Mouse (Mus musculus) liver, adult 2 months (tissue): ENCODE results near the gene Alb. TPM values are rescaled to one million over a fixed set of nuclear protein-coding genes. Genes with fewer than 3 reads are reported as not detected.

Experiments
- DNase-seq: peaks from one replicate; pipeline ENCODE4 v3.0.0-alpha.2; 2011; ENCODE audit warnings: low read depth, low spot score; ENCODE audit errors: extremely low read depth
- H3K27ac ChIP-seq: fragments of 200-500 bp; replicated peaks from 2 replicates; pipeline ENCODE4 v1.5.1; 2012; ENCODE audit warnings: low read depth, mild to moderate bottlenecking, control low read depth, inconsistent platforms, low read length; ENCODE audit not compliant: insufficient read depth
- H3K27me3 ChIP-seq: fragments of 200-500 bp; 2 replicates; pipeline ENCODE4 v1.6.1; 2012; ENCODE audit warnings: mild to moderate bottlenecking, moderate library complexity, low read length, inconsistent platforms; ENCODE audit not compliant: control insufficient read depth, insufficient read depth
- H3K36me3 ChIP-seq: fragments of 200-500 bp; 2 replicates; pipeline ENCODE4 v1.6.1; 2012; ENCODE audit warnings: low read length, inconsistent platforms; ENCODE audit not compliant: control insufficient read depth, insufficient read depth
- H3K4me1 ChIP-seq: fragments of 200-500 bp; 2 replicates; pipeline ENCODE4 v1.6.1; 2011; ENCODE audit warnings: low read length; ENCODE audit not compliant: control insufficient read depth, insufficient read depth
- H3K4me3 ChIP-seq: fragments of 200-500 bp; 2 replicates; pipeline ENCODE4 v1.5.1; 2011; ENCODE audit warnings: low read depth, mild to moderate bottlenecking, control low read depth, low read length, moderate library complexity; ENCODE audit not compliant: insufficient read depth
- H3K79me2 ChIP-seq: fragments of 200-500 bp; 2 replicates; pipeline ENCODE4 v1.6.1; 2012; ENCODE audit warnings: inconsistent platforms, mild to moderate bottlenecking, low read length, moderate library complexity; ENCODE audit not compliant: control insufficient read depth, insufficient read depth
- H3K9ac ChIP-seq: fragments of 200-500 bp; 2 replicates; pipeline ENCODE4 v1.6.1; 2012; ENCODE audit warnings: low read depth, mild to moderate bottlenecking, control low read depth, inconsistent platforms, low read length
- CTCF ChIP-seq: fragments of 200-500 bp; IDR thresholded peaks from 2 replicates; pipeline ENCODE4 v1.5.1; 2011; ENCODE audit warnings: low read depth, low read length, control low read depth
- POLR2A ChIP-seq: fragments of 200-500 bp; IDR thresholded peaks from 2 replicates; pipeline ENCODE4 v1.6.1; 2011; ENCODE audit warnings: low read length, control low read depth; ENCODE audit not compliant: insufficient read depth; ENCODE audit errors: extremely low read depth
- WGBS: fragments of 180-500 bp; shearing (Covaris S2); methylation state at CpG from one replicate; pipeline ENCODE4 v1.1.7; 2018; 5-methylcytosine and 5-hydroxymethylcytosine counted together
- polyA plus RNA-seq: library from polyadenylated mRNA; depleted of rRNA; stranded (reverse); fragments of >200 nt; gene quantifications from 2 replicates; pipeline ENCODE4 v1.2.3, GENCODE M21; 2012
- total RNA-seq: library from RNA; depleted of rRNA; stranded (reverse); fragments of >200 nt; gene quantifications from 2 replicates; pipeline ENCODE4 v1.2.3, GENCODE M21; 2014

Gene Alb
- total and polyA plus RNA-seq, 2 experiments = 40,596 to 64,755 TPM

DNA sequence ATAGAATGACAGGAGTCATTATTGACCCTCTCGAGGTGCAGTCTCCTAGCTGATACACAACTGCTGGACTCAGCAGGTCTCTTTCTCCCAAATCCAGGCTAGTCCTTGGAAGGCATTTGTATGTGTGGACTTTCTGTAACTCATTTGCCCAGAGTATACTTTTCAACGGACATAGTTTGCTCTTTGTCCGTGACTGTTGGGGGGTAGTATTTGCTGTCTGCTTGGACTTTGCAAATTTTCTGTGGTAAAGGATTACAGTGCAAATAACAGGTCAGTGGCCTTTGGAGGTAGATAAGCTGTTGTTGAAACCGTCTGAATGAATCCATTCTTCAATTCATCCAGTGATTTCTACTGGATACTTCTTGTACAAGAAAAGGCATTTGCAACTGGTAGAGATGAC, 21.5 kb upstream of the Alb start:
- no peaks in the 10 kb centered on the region for H3K36me3 ChIP-seq
- DNase-seq = peak; percentile 98
- peaks cover 11% of the 10 kb centered on the region for H3K4me1 ChIP-seq
- peak overlapping the region; percentile 97 for H3K27ac ChIP-seq
- H3K79me2 ChIP-seq = no peaks in the 10 kb centered on the region
- H3K4me3 ChIP-seq = no peak overlapping the region
- TF ChIP-seq POLR2A = no peak
- TF ChIP-seq CTCF = no peak
- 29% methylated on average over 4 of the region's 4 CpGs for WGBS
- no peaks in the 10 kb centered on the region for H3K27me3 ChIP-seq
- H3K9ac ChIP-seq = peak overlapping the region; percentile 53; the same call in 1 of the 2 replicates

DNA sequence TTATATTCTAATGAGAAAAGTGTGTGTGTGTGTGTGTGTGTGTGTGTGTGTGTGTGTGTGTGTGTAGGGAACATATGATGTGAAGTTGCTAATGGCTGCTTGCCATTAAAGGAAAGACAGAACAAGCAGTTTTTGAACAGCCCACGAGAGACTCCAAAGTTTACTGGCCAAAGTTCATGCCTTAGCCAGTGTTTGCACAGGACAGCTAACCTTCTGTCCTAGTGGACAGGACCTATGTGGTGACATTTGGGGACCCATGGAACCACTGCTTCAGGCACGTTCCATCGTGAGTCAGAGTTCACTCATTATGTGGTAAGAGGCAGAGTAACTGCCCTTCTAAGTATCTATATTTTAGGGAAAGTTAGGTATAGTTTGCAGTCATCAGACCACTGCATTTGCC, 13.1 kb upstream of the Alb start:
- H3K79me2 ChIP-seq = no peaks in the 10 kb centered on the region
- WGBS = 11% methylated on average over 3 of the region's 3 CpGs
- peaks cover 20% of the 10 kb centered on the region for H3K4me1 ChIP-seq
- TF ChIP-seq CTCF (no peak), POLR2A (no peak)
- DNase-seq = peak; percentile 100
- H3K9ac ChIP-seq = peak overlapping the region; percentile 90
- H3K36me3 ChIP-seq = no peaks in the 10 kb centered on the region
- H3K4me3 ChIP-seq = no peak overlapping the region
- H3K27ac ChIP-seq = peak overlapping the region; percentile 100
- no peaks in the 10 kb centered on the region for H3K27me3 ChIP-seq

DNA sequence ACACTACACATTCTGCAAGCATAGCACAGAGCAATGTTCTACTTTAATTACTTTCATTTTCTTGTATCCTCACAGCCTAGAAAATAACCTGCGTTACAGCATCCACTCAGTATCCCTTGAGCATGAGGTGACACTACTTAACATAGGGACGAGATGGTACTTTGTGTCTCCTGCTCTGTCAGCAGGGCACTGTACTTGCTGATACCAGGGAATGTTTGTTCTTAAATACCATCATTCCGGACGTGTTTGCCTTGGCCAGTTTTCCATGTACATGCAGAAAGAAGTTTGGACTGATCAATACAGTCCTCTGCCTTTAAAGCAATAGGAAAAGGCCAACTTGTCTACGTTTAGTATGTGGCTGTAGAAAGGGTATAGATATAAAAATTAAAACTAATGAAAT, 10.7 kb upstream of the Alb start:
- H3K9ac ChIP-seq = peak overlapping the region; percentile 61; the same call in 1 of the 2 replicates
- peak; percentile 99 for DNase-seq
- H3K4me3 ChIP-seq = peak overlapping the region; percentile 33; the same call in 1 of the 2 replicates
- WGBS = 18% methylated on average over 5 of the region's 5 CpGs
- H3K36me3 ChIP-seq = no peaks in the 10 kb centered on the region
- H3K27me3 ChIP-seq = no peaks in the 10 kb centered on the region
- H3K4me1 ChIP-seq = peaks cover 20% of the 10 kb centered on the region
- no peak for TF ChIP-seq POLR2A
- no peak for TF ChIP-seq CTCF
- peak overlapping the region; percentile 100 for H3K27ac ChIP-seq
- H3K79me2 ChIP-seq = no peaks in the 10 kb centered on the region

DNA sequence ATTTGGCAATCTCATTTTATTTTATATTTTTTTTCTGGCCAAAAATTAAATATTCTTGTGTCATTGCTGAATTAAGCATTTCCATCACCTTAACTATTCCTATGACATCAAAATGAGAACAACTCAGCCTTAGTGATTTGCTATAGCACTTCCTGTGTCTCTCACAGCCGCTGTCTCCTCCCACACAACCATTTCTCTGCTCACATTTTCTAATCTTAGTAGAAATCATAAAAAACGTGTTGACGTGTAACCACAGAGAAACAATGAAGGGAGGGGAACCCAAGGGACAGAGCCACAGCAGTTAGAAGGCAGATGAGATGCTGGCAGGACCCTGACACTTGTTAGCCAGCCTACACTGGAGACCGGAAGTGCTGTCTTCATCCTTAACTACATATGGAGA, 8.0 kb upstream of the Alb start:
- Histone ChIP-seq H3K27me3 (no peaks in the 10 kb centered on the region), H3K27ac (no peak overlapping the region), H3K36me3 (no peaks in the 10 kb centered on the region), H3K79me2 (no peaks in the 10 kb centered on the region), H3K9ac (no peak overlapping the region), H3K4me1 (peaks cover 18% of the 10 kb centered on the region), H3K4me3 (no peak overlapping the region)
- WGBS = 74% methylated on average over 4 of the region's 4 CpGs
- no peak for DNase-seq
- TF ChIP-seq CTCF = no peak
- no peak for TF ChIP-seq POLR2A

DNA sequence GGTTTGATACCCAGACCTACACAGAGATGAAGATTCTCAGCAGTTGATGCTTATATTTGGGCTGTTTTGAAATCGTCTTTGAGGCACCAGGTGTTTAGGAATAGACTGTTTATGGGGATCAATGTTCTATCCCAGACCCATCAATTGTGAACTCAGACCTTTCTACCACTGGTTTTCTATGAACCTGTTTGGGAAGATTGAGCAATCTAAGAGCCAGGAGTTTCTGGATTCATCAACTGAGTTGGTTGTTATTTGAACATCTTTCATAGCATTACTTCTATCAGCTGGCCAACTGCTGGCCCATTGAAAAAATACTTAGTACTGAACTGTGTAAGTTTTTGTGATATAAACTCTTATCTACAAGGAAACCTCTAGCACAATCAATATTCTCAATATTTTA, 3.5 kb upstream of the Alb start:
- TF ChIP-seq CTCF = no peak
- WGBS = 21% methylated on average over 1 of the region's 1 CpGs
- no peak overlapping the region for H3K4me3 ChIP-seq
- H3K4me1 ChIP-seq = peaks cover 8% of the 10 kb centered on the region; the same call in 1 of the 2 replicates
- H3K36me3 ChIP-seq = peaks cover 6% of the 10 kb centered on the region
- no peaks in the 10 kb centered on the region for H3K27me3 ChIP-seq
- DNase-seq = peak; percentile 93
- H3K9ac ChIP-seq = no peak overlapping the region
- peak overlapping the region; percentile 75 for H3K27ac ChIP-seq
- H3K79me2 ChIP-seq = no peaks in the 10 kb centered on the region; the same call in 1 of the 2 replicates

DNA sequence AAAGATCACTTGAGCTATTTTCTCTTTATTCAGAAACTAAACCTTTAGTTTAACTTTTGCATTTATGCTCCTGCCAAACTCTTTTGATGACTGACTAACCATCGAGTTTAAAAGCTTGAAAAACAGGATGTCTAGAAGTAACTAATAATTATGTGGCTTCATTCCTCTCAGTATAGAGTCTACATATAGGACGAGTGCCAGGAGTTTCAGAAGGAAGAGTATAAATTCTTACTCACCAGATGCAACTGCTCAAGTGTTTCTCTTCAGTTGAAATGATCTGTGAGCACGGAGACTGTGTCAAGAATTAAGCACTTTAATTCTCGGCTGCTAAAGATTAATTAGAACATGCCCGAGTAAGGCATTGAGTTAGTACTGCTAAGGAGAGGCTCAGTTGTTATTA, 2.0 kb upstream of the Alb start:
- Histone ChIP-seq H3K9ac (no peak overlapping the region), H3K79me2 (peaks cover 7% of the 10 kb centered on the region; the same call in 1 of the 2 replicates), H3K27ac (no peak overlapping the region), H3K36me3 (peaks cover 20% of the 10 kb centered on the region), H3K27me3 (no peaks in the 10 kb centered on the region), H3K4me1 (peaks cover 8% of the 10 kb centered on the region; the same call in 1 of the 2 replicates), H3K4me3 (no peak overlapping the region)
- DNase-seq = no peak
- TF ChIP-seq CTCF (no peak), POLR2A (no peak)
- 80% methylated on average over 5 of the region's 5 CpGs for WGBS
